Mouse (Mus musculus): ENCODE data around the gene Klhl22.

- no peak for TF ChIP-seq CTCF (IDR thresholded peaks at IDR 0.05; ENCODE audit: extremely low read depth, insufficient read depth, insufficient read length, insufficient replicate concordance)
- no peak for TF ChIP-seq POLR2A (IDR thresholded peaks at IDR 0.05; ENCODE audit: low read depth, low read length)
Measured at GRCm38 (mm10) chr16:17721822-17722460, 37.5 kb upstream of the Klhl22 start.

Data from spleen, adult 2 months (tissue).